Mouse (Mus musculus): ENCODE results near the gene Gpd1l.

DNA sequence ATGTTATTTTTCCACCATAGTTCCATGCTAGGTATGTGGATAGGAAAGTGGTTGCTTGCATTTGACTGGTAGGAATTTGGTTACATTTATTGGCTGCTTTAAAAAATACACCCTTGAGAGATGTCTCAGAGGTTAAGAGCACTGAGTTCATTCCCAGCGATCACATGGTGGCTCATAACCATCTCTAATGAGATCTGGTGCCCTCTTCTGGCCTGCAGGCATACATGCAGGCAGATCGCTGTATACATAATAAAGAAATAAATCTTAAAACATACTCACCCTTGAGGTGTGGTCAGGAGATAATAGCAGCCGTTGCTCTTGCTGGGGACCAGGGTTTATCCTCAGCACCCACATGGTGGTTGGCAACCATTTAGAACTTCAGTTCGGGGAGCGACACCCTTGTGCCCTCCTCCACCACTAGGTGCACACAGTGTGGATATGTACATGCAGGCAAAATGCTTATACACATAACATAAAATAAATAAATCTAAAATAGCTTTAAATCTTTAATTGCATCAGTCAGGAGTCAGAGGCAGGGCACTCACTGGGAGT, 44.9 kb downstream of the Gpd1l start:
- no peak for TF ChIP-seq MAFK (IDR thresholded peaks at IDR 0.05; ENCODE audit: insufficient read depth, low read depth, low read length)
- TF ChIP-seq CHD2 (IDR thresholded peaks at IDR 0.05; ENCODE audit: low read depth, low read length), result no peak
- TF ChIP-seq ZNF384 (IDR thresholded peaks at IDR 0.05; ENCODE audit: low read depth, low read length), result no peak
- TF ChIP-seq HCFC1 (IDR thresholded peaks at IDR 0.05; ENCODE audit: borderline replicate concordance, insufficient read depth, low read length), result no peak
- 0 out of 2 replicates have a peak, but pooled peaks have one; percentile 2 for TF ChIP-seq ZC3H11A (IDR thresholded peaks at IDR 0.05; ENCODE audit: borderline replicate concordance, low read depth, low read length)
